Comparison of ENCODE assay signal across 8 mouse cellular contexts in genomic region chr7:29982931-29983330, GRCm38 (mm10). TPM values are rescaled to one million over a fixed set of nuclear protein-coding genes. Genes with fewer than 3 reads are reported as not detected.
A peak's percentile ranks its signal among the peaks of the same experiment; 100 is the strongest.
DNase-seq lines count a peak whose midpoint lies in the region; ATAC-seq and TF ChIP-seq lines count a peak whose summit lies in the region.

No protein-coding gene starts in this region.

- peak overlapping the region; percentile 94 for H3K9ac ChIP-seq in liver, adult 2 months (ENCODE audit: low read depth, low read length)
- peak overlapping the region; percentile 87 for H3K9ac ChIP-seq in neural tube, embryonic 11.5 days (ENCODE audit: low read length)

- TF ChIP-seq POLR2A in liver, adult 2 months (IDR thresholded peaks at IDR 0.05; ENCODE audit: extremely low read depth, insufficient read depth, low read length) = no peak

- WGBS in liver, adult 2 months = 16% methylated on average over 6 of the region's 6 CpGs
- WGBS in neural tube, embryonic 11.5 days = 26% methylated on average over 6 of the region's 6 CpGs

- peak overlapping the region; percentile 95 for H3K4me3 ChIP-seq in erythroblast, embryonic 14.5 days (replicated peaks)
- peak overlapping the region; percentile 85 for H3K4me3 ChIP-seq in liver, adult 2 months (ENCODE audit: insufficient read depth, low read depth, low read length)
- H3K4me3 ChIP-seq in neural tube, embryonic 11.5 days (ENCODE audit: low read depth, low read length) = peak overlapping the region; percentile 82

- peaks cover 5% of the 10 kb centered on the region; the same call in 1 of the 2 replicates for H3K79me2 ChIP-seq in liver, adult 2 months (ENCODE audit: control insufficient read depth, insufficient read depth, low read length)

- H3K36me3 ChIP-seq in erythroblast, embryonic 14.5 days (ENCODE audit: control insufficient read depth) = peaks cover 20% of the 10 kb centered on the region
- H3K36me3 ChIP-seq in liver, adult 2 months (ENCODE audit: control insufficient read depth, insufficient read depth, low read length) = peaks cover 3% of the 10 kb centered on the region; the same call in 1 of the 2 replicates
- H3K36me3 ChIP-seq in neural tube, embryonic 11.5 days (ENCODE audit: control insufficient read depth, insufficient read depth, low read length) = peaks cover 3% of the 10 kb centered on the region; the same call in 1 of the 2 replicates

- H3K27me3 ChIP-seq in erythroblast, embryonic 14.5 days (ENCODE audit: control insufficient read depth) = no peaks in the 10 kb centered on the region
- no peaks in the 10 kb centered on the region for H3K27me3 ChIP-seq in liver, adult 2 months (ENCODE audit: control insufficient read depth, insufficient read depth, low read length)
- H3K27me3 ChIP-seq in neural tube, embryonic 11.5 days (ENCODE audit: control insufficient read depth, insufficient read depth, low read length) = no peaks in the 10 kb centered on the region

- peak overlapping the region; percentile 72 for H3K27ac ChIP-seq in liver, adult 2 months (replicated peaks; ENCODE audit: insufficient read depth, low read depth, low read length)
- H3K27ac ChIP-seq in neural tube, embryonic 11.5 days (ENCODE audit: low read depth, low read length) = peak overlapping the region; percentile 88

- H3K4me1 ChIP-seq in erythroblast, embryonic 14.5 days (ENCODE audit: control insufficient read depth) = peaks cover 29% of the 10 kb centered on the region
- peaks cover 17% of the 10 kb centered on the region for H3K4me1 ChIP-seq in liver, adult 2 months (ENCODE audit: control insufficient read depth, insufficient read depth, low read length)
- peaks cover 10% of the 10 kb centered on the region for H3K4me1 ChIP-seq in neural tube, embryonic 11.5 days (ENCODE audit: control insufficient read depth, insufficient read depth, low read length)

- H3K9me3 ChIP-seq in erythroblast, embryonic 14.5 days (ENCODE audit: control insufficient read depth, low read length) = no peaks in the 10 kb centered on the region
- no peaks in the 10 kb centered on the region for H3K9me3 ChIP-seq in neural tube, embryonic 11.5 days (ENCODE audit: control insufficient read depth, low read length)

- H3K4me2 ChIP-seq in neural tube, embryonic 11.5 days (ENCODE audit: low read depth) = peak overlapping the region; percentile 66

- no peak for TF ChIP-seq CTCF in liver, adult 2 months (IDR thresholded peaks at IDR 0.05; ENCODE audit: low read depth, low read length)

- DNase-seq in 416B (ENCODE audit: low read depth) (peak; percentile 33), MN1 (ENCODE audit: low spot score) (no peak)
- DNase-seq in cerebellum, adult 9-11 months = peak; percentile 40
- DNase-seq in heart, postnatal 4 days = peak; percentile 25
- no peak for DNase-seq in liver, adult 2 months (ENCODE audit: extremely low read depth, low read depth, low spot score)
- DNase-seq in neural tube, embryonic 11.5 days (ENCODE audit: low spot score) = no peak

- ATAC-seq in erythroblast, adult 5-6 weeks (replicated peaks; ENCODE audit: low FRiP score, poor library complexity, severe bottlenecking) = no peak
- no peak for ATAC-seq in neural tube, embryonic 11.5 days (ENCODE audit: insufficient read depth, low FRiP score, low TSS enrichment)

RNA-seq across cellular contexts. Expression of gene Zfp568, which starts 0.8 kb away (rescaled TPM):
- 0.04 TPM in 2 replicates for polyA plus RNA-seq in erythroblast, embryonic 14.5 days (2012)
- 2.5 and 3.5 TPM in 2 replicates for total RNA-seq in erythroblast, adult 5-6 weeks (2015; ENCODE audit: low replicate concordance)
- 3.0 and 4.2 TPM in 2 replicates for total RNA-seq in erythroblast, adult 5-6 weeks (2017; ENCODE audit: low replicate concordance)
- total RNA-seq in heart, postnatal 4 days (2021) = 10 to 100 TPM; 83.8 to 87.0 TPM
- 8.7 and 8.8 TPM in 2 replicates for total RNA-seq in liver, adult 2 months (2014; rRNA removed)
- polyA plus RNA-seq in liver, adult 2 months (2012; rRNA removed) = 4.3 and 4.9 TPM in 2 replicates
- 19.5 and 21.5 TPM in 2 replicates for polyA plus RNA-seq in neural tube, embryonic 11.5 days (2014; fragmentation: Nextera tagmentation; extraction: Ambion mirVana)

RNA-seq across cellular contexts. Expression of gene Zfp74, which starts 29.0 kb away (rescaled TPM):
- 0.09 and 0.37 TPM in 2 replicates for polyA plus RNA-seq in erythroblast, embryonic 14.5 days (2012)
- 2.3 and 2.7 TPM in 2 replicates for total RNA-seq in erythroblast, adult 5-6 weeks (2015; ENCODE audit: low replicate concordance)
- total RNA-seq in erythroblast, adult 5-6 weeks (2017; ENCODE audit: low replicate concordance) = 1.4 and 1.7 TPM in 2 replicates
- 1 to 10 TPM; 6.5 to 7.1 TPM for total RNA-seq in heart, postnatal 4 days (2021)
- total RNA-seq in liver, adult 2 months (2014; rRNA removed) = 2.4 and 2.6 TPM in 2 replicates
- 2.3 and 2.7 TPM in 2 replicates for polyA plus RNA-seq in liver, adult 2 months (2012; rRNA removed)
- 11.0 and 12.9 TPM in 2 replicates for polyA plus RNA-seq in neural tube, embryonic 11.5 days (2014; fragmentation: Nextera tagmentation; extraction: Ambion mirVana)

Comparison
In these comparisons a context has a peak if more than half of its experiments do, and no peak if none do; other contexts are left out.
1. DNase-seq: peak in 416B (single experiment), cerebellum, adult 9-11 months (single experiment) and heart, postnatal 4 days (single experiment); none in liver, adult 2 months (single experiment), neural tube, embryonic 11.5 days (single experiment) and MN1 (single experiment).
2. Peak in every context shown above with its lines, with median percentiles within 50 percentile points of each other: H3K4me3 ChIP-seq.